8 mouse cellular contexts compared by ENCODE assay signal in the genomic region with DNA sequence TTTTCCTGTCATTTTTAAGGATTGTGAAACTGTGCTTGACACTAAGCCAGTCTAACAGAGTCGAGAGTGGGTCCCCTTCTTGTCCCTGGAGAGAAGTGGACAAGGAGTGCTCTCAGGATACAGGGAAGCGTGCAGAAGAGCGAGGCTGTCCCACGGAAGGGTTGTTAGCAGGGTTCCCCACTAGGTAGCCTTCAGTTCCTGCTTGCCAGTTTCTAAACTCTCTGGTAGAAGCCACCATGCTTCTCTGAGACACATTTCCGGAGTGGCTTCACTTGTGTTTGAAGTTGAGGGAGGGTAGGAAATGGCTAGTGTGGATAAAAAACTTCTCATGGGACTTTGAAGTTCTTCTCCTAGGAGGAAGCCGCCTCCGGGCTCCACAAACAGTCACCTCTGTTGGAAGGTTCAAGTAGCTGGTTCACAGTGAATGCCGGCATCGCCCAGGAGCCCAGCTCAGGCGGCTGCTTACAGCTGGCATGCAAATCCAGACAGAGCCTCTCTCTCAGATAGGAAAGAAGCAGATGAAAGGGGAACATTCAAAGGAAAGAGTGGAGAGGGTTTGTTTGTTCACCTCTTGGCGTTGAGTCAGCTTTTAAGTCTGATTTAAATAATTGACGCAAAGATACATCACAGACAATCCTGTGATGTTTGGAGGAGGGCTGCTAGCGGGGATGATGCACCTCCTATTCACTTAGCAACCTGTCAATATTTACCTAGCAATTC. TPM values are rescaled to one million over a fixed set of nuclear protein-coding genes. Genes with fewer than 3 reads are reported as not detected.
A peak's percentile ranks its signal among the peaks of the same experiment; 100 is the strongest.
DNase-seq lines count a peak whose midpoint lies in the region; ATAC-seq and TF ChIP-seq lines count a peak whose summit lies in the region.

No protein-coding gene starts in this region.

- peak overlapping the region; percentile 71 for H3K27ac ChIP-seq in left cerebral cortex, adult 2 months
- peak overlapping the region; percentile 48; the same call in 1 of the 2 replicates for H3K27ac ChIP-seq in embryonic facial prominence, embryonic 15.5 days (replicated peaks)
- H3K27ac ChIP-seq in intestine, embryonic 15.5 days: peak overlapping the region; percentile 38; the same call in 1 of the 2 replicates
- H3K27ac ChIP-seq in neural tube, embryonic 15.5 days (replicated peaks): peak overlapping the region; percentile 58

- no peak for DNase-seq in left cerebral cortex, adult 2 months (ENCODE audit: extremely low spot score in 1 of 2, low spot score in 2 of 2)
- no peak for DNase-seq in left cerebral cortex, postnatal 4 days
- DNase-seq in B cell, adult 2 months: no peak
- no peak for DNase-seq in c-Kit-positive CD71-positive TER-119-positive erythroid progenitor cells, embryonic 14.5 days (ENCODE audit: low spot score)
- no peak for DNase-seq in left cerebral cortex, adult 18-20 months (ENCODE audit: low spot score in 2 of 2)

- no peak for TF ChIP-seq CTCF in left cerebral cortex, adult 2 months (IDR thresholded peaks at IDR 0.05)

- WGBS in embryonic facial prominence, embryonic 15.5 days: 54% methylated on average over 13 of the region's 13 CpGs
- 35% methylated on average over 13 of the region's 13 CpGs for WGBS in intestine, embryonic 15.5 days
- WGBS in neural tube, embryonic 15.5 days: 57% methylated on average over 13 of the region's 13 CpGs

- H3K4me2 ChIP-seq in embryonic facial prominence, embryonic 15.5 days (replicated peaks): no peak overlapping the region
- H3K4me2 ChIP-seq in intestine, embryonic 15.5 days (replicated peaks): no peak overlapping the region
- no peak overlapping the region for H3K4me2 ChIP-seq in neural tube, embryonic 15.5 days

- no peak for ATAC-seq in embryonic facial prominence, embryonic 15.5 days (ENCODE audit: insufficient number of reproducible peaks, low FRiP score, low TSS enrichment, low read depth)
- no peak for ATAC-seq in intestine, embryonic 15.5 days
- peak; percentile 20; the same call in 1 of the 2 replicates for ATAC-seq in neural tube, embryonic 15.5 days (ENCODE audit: low FRiP score)

- H3K27me3 ChIP-seq in embryonic facial prominence, embryonic 15.5 days: no peaks in the 10 kb centered on the region
- no peaks in the 10 kb centered on the region for H3K27me3 ChIP-seq in intestine, embryonic 15.5 days (replicated peaks)
- no peaks in the 10 kb centered on the region for H3K27me3 ChIP-seq in neural tube, embryonic 15.5 days (replicated peaks)

- H3K36me3 ChIP-seq in embryonic facial prominence, embryonic 15.5 days: peaks cover 19% of the 10 kb centered on the region; the same call in 1 of the 2 replicates
- H3K36me3 ChIP-seq in intestine, embryonic 15.5 days: 0 out of 2 replicates have a peak, but pooled peaks cover 14% of the 10 kb centered on the region
- H3K36me3 ChIP-seq in neural tube, embryonic 15.5 days: peaks cover 16% of the 10 kb centered on the region

- H3K9ac ChIP-seq in embryonic facial prominence, embryonic 15.5 days: no peak overlapping the region
- no peak overlapping the region; the same call in 1 of the 2 replicates for H3K9ac ChIP-seq in intestine, embryonic 15.5 days
- no peak overlapping the region for H3K9ac ChIP-seq in neural tube, embryonic 15.5 days (replicated peaks)

- H3K4me1 ChIP-seq in embryonic facial prominence, embryonic 15.5 days: peaks cover 14% of the 10 kb centered on the region; the same call in 1 of the 2 replicates
- H3K4me1 ChIP-seq in intestine, embryonic 15.5 days (replicated peaks): peaks cover 36% of the 10 kb centered on the region
- H3K4me1 ChIP-seq in neural tube, embryonic 15.5 days: peaks cover 23% of the 10 kb centered on the region

- no peaks in the 10 kb centered on the region for H3K9me3 ChIP-seq in embryonic facial prominence, embryonic 15.5 days (replicated peaks)
- H3K9me3 ChIP-seq in intestine, embryonic 15.5 days: no peaks in the 10 kb centered on the region
- no peaks in the 10 kb centered on the region for H3K9me3 ChIP-seq in neural tube, embryonic 15.5 days (replicated peaks)

- intact Hi-C loops in left cerebral cortex, adult 2 months (cut with DNase I): no loop called here
- intact Hi-C loops in left cerebral cortex, postnatal 4 days (cut with DNase I): no loop called here

- no peak overlapping the region for H3K4me3 ChIP-seq in left cerebral cortex, adult 2 months
- no peak overlapping the region for H3K4me3 ChIP-seq in embryonic facial prominence, embryonic 15.5 days (replicated peaks)
- H3K4me3 ChIP-seq in intestine, embryonic 15.5 days (replicated peaks): no peak overlapping the region
- H3K4me3 ChIP-seq in neural tube, embryonic 15.5 days (replicated peaks): no peak overlapping the region

RNA-seq across cellular contexts. Expression of a gene that starts 27.6 kb away (rescaled TPM):
- 100 to 1,000 TPM; 103 to 116 TPM for total RNA-seq in left cerebral cortex, adult 2 months (2021)
- total RNA-seq in left cerebral cortex, postnatal 4 days (2021): 100 to 1,000 TPM; 112 to 114 TPM
- polyA plus RNA-seq in embryonic facial prominence, embryonic 15.5 days (2015; fragmentation: Nextera tagmentation; extraction: Ambion mirVana): 12.8 and 13.6 TPM in 2 replicates
- polyA plus RNA-seq in intestine, embryonic 15.5 days (2015; fragmentation: Nextera tagmentation; extraction: Ambion mirVana): 14.3 and 16.3 TPM in 2 replicates
- 15.6 TPM in 2 replicates for polyA plus RNA-seq in neural tube, embryonic 15.5 days (2015; fragmentation: Nextera tagmentation; extraction: Ambion mirVana)
- total RNA-seq in left cerebral cortex, adult 18-20 months (2021): 10 to 100 TPM; 87.3 to 92.1 TPM
